In genomic region chr13:111928636-111929544, GRCm38 (mm10) we compare ENCODE assay signal across 15 mouse cellular contexts.
A peak's percentile ranks its signal among the peaks of the same experiment; 100 is the strongest.
DNase-seq lines count a peak whose midpoint lies in the region; ATAC-seq and TF ChIP-seq lines count a peak whose summit lies in the region.
"Had no signal": no experiment of that assay in that cellular context is flagged by ENCODE, and none has a peak within 500 bp of the region (broad histone marks: within the 10 kb centered on the region; RNA-seq: fewer than 3 reads in every experiment).

No protein-coding gene starts in this region.

- 88% methylated on average over 9 of the region's 9 CpGs for WGBS in macrophage (ENCODE audit: missing documents)
- 90% methylated on average over 9 of the region's 9 CpGs for WGBS in forebrain, embryonic 14.5 days
- 79% methylated on average over 9 of the region's 9 CpGs for WGBS in forebrain, embryonic 10.5 days

- H3K4me3 ChIP-seq in G1E (ENCODE audit: low read depth, low read length): no peak overlapping the region
- no peak overlapping the region for H3K4me3 ChIP-seq in macrophage (ENCODE audit: inconsistent target)
- H3K4me3 ChIP-seq in forebrain, embryonic 14.5 days (ENCODE audit: low read depth, low read length): no peak overlapping the region
- H3K4me3 ChIP-seq in forebrain, embryonic 10.5 days: no peak overlapping the region
- H3K4me3 ChIP-seq: forebrain, embryonic 15.5 days; heart, embryonic 10.5 days; megakaryocyte, embryonic 14.5 days had no signal

- H3K36me3 ChIP-seq in G1E (replicated peaks): no peaks in the 10 kb centered on the region
- H3K36me3 ChIP-seq in macrophage (ENCODE audit: inconsistent target): no peaks in the 10 kb centered on the region
- H3K36me3 ChIP-seq in forebrain, embryonic 14.5 days (ENCODE audit: control insufficient read depth, insufficient read depth, low read length): no peaks in the 10 kb centered on the region
- no peaks in the 10 kb centered on the region for H3K36me3 ChIP-seq in forebrain, embryonic 10.5 days (replicated peaks)
- H3K36me3 ChIP-seq: forebrain, embryonic 15.5 days; heart, embryonic 10.5 days had no signal

- no peak for TF ChIP-seq CTCF in G1E (IDR thresholded peaks at IDR 0.05; ENCODE audit: low read depth, low read length)

- peak; percentile 46 for ATAC-seq in G1E (ENCODE audit: extremely low read depth, insufficient number of reproducible peaks, low FRiP score, poor library complexity, severe bottlenecking)
- peak; percentile 74 for ATAC-seq in erythroid progenitor cell, adult 5-6 weeks (replicated peaks; ENCODE audit: low FRiP score, poor library complexity, severe bottlenecking)
- ATAC-seq in forebrain, embryonic 14.5 days: no peak
- ATAC-seq: forebrain, embryonic 15.5 days had no signal

- no peaks in the 10 kb centered on the region for H3K79me2 ChIP-seq in macrophage (ENCODE audit: inconsistent target)

- DNase-seq in cerebellum, postnatal 10 days: peak; percentile 76 to 79
- no peak for DNase-seq in cerebellum, adult 9-10 months
- DNase-seq in G1E (ENCODE audit: low spot score): no peak
- DNase-seq in forebrain, embryonic 14.5 days (ENCODE audit: low spot score): no peak
- no peak for DNase-seq in forebrain, embryonic 10.5 days (ENCODE audit: extremely low spot score, low spot score)
- no peak for DNase-seq in kidney, postnatal 14 days
- DNase-seq: adrenal gland, adult 8-10 months; heart, postnatal 4 days; kidney, adult 8-10 months; thymus, adult 2 months had no signal

- no peak overlapping the region for H3K9ac ChIP-seq in forebrain, embryonic 14.5 days (ENCODE audit: low read length)
- H3K9ac ChIP-seq: forebrain, embryonic 15.5 days had no signal

- no peak overlapping the region for H3K4me2 ChIP-seq in forebrain, embryonic 14.5 days (ENCODE audit: low read length)
- H3K4me2 ChIP-seq: forebrain, embryonic 15.5 days had no signal

- H3K27me3 ChIP-seq in G1E (ENCODE audit: insufficient read depth, low read length): peaks cover 3% of the 10 kb centered on the region; the same call in 1 of the 2 replicates
- no peaks in the 10 kb centered on the region for H3K27me3 ChIP-seq in forebrain, embryonic 14.5 days (replicated peaks; ENCODE audit: control insufficient read depth, insufficient read depth, low read length)
- no peaks in the 10 kb centered on the region for H3K27me3 ChIP-seq in forebrain, embryonic 10.5 days (ENCODE audit: poor library complexity, severe bottlenecking)
- H3K27me3 ChIP-seq: forebrain, embryonic 15.5 days; megakaryocyte, embryonic 14.5 days had no signal

- H3K9me3 ChIP-seq in G1E (replicated peaks): no peaks in the 10 kb centered on the region
- H3K9me3 ChIP-seq in forebrain, embryonic 14.5 days (replicated peaks; ENCODE audit: control insufficient read depth, low read length): no peaks in the 10 kb centered on the region
- no peaks in the 10 kb centered on the region for H3K9me3 ChIP-seq in forebrain, embryonic 10.5 days
- H3K9me3 ChIP-seq: forebrain, embryonic 15.5 days; heart, embryonic 10.5 days; megakaryocyte, embryonic 14.5 days had no signal

- peaks cover 2% of the 10 kb centered on the region; the same call in 1 of the 2 replicates for H3K4me1 ChIP-seq in G1E (ENCODE audit: insufficient read depth, low read depth, low read length)
- 0 out of 2 replicates have a peak, but pooled peaks cover 2% of the 10 kb centered on the region for H3K4me1 ChIP-seq in forebrain, embryonic 14.5 days (ENCODE audit: control insufficient read depth, insufficient read depth, low read length)
- no peaks in the 10 kb centered on the region for H3K4me1 ChIP-seq in forebrain, embryonic 10.5 days
- H3K4me1 ChIP-seq: forebrain, embryonic 15.5 days; heart, embryonic 10.5 days; megakaryocyte, embryonic 14.5 days had no signal

- H3K27ac ChIP-seq in macrophage: peak overlapping the region; percentile 52
- no peak overlapping the region for H3K27ac ChIP-seq in forebrain, embryonic 14.5 days (ENCODE audit: low read depth, low read length)
- H3K27ac ChIP-seq in forebrain, embryonic 10.5 days: no peak overlapping the region
- H3K27ac ChIP-seq: forebrain, embryonic 15.5 days; heart, embryonic 10.5 days had no signal

Comparison
In these comparisons a context has a peak if more than half of its experiments do, and no peak if none do; other contexts are left out.
1. DNase-seq: peak in cerebellum, postnatal 10 days (2 of 2); none in cerebellum, adult 9-10 months (single experiment), G1E (single experiment), forebrain, embryonic 14.5 days (single experiment), forebrain, embryonic 10.5 days (single experiment) and kidney, postnatal 14 days (single experiment).